In genomic region chr1:65012726-65013125, GRCm38 (mm10) we compare ENCODE assay signal across 51 mouse cellular contexts. TPM values are rescaled to one million over a fixed set of nuclear protein-coding genes. Genes with fewer than 3 reads are reported as not detected.
"Had no signal": no experiment of that assay in that cellular context is flagged by ENCODE, and none has a peak within 500 bp of the region (broad histone marks: within the 10 kb centered on the region; RNA-seq: fewer than 3 reads in every experiment).

No protein-coding gene starts in this region.

- H3K4me1 ChIP-seq: heart, embryonic 10.5 days; heart, embryonic 12.5 days; heart, embryonic 13.5 days; heart, embryonic 15.5 days; hindbrain, embryonic 10.5 days; hindbrain, embryonic 12.5 days; hindbrain, embryonic 13.5 days; hindbrain, embryonic 15.5 days; intestine, embryonic 15.5 days; kidney, embryonic 15.5 days had no signal

- H3K9me3 ChIP-seq: heart, embryonic 10.5 days; heart, embryonic 12.5 days; heart, embryonic 13.5 days; heart, embryonic 15.5 days; hindbrain, embryonic 10.5 days; hindbrain, embryonic 12.5 days; hindbrain, embryonic 13.5 days; hindbrain, embryonic 15.5 days; intestine, embryonic 15.5 days; kidney, embryonic 15.5 days had no signal

- H3K4me3 ChIP-seq: heart, embryonic 10.5 days; heart, embryonic 12.5 days; heart, embryonic 13.5 days; heart, embryonic 15.5 days; hindbrain, embryonic 10.5 days; hindbrain, embryonic 12.5 days; hindbrain, embryonic 13.5 days; hindbrain, embryonic 15.5 days; intestine, embryonic 15.5 days; kidney, embryonic 15.5 days; layer of hippocampus, adult 2 months; left cerebral cortex, adult 2 months had no signal

- H3K9ac ChIP-seq: heart, embryonic 12.5 days; heart, embryonic 13.5 days; heart, embryonic 15.5 days; hindbrain, embryonic 12.5 days; hindbrain, embryonic 13.5 days; hindbrain, embryonic 14.5 days; hindbrain, embryonic 15.5 days; intestine, embryonic 15.5 days; kidney, embryonic 15.5 days had no signal

- DNase-seq: heart, postnatal 10 days; heart, postnatal 14 days; heart, postnatal 36 days; heart, postnatal 4 days; kidney, adult 11 months; kidney, adult 18-20 months; kidney, adult 2 months; kidney, adult 8-10 months; kidney, adult 9 months; kidney, postnatal 10 days; kidney, postnatal 14 days; kidney, postnatal 25 days; kidney, postnatal 36 days; kidney, postnatal 4 days; layer of hippocampus, adult 9-11 months; layer of hippocampus, postnatal 36 days had no signal

- ATAC-seq: hindbrain, embryonic 16.5 days; hindbrain, postnatal 0 days; inflammation-experienced regulatory T-cells, adult 6 months; intestine, embryonic 15.5 days; intestine, postnatal 0 days had no signal

- H3K27ac ChIP-seq: heart, embryonic 10.5 days; heart, embryonic 13.5 days; heart, embryonic 15.5 days; hindbrain, embryonic 10.5 days; hindbrain, embryonic 12.5 days; hindbrain, embryonic 13.5 days; hindbrain, embryonic 14.5 days; hindbrain, embryonic 15.5 days; hindbrain, postnatal 0 days; intestine, embryonic 15.5 days; kidney, embryonic 15.5 days; kidney, postnatal 0 days; layer of hippocampus, adult 2 months; left cerebral cortex, adult 2 months had no signal

- H3K36me3 ChIP-seq: heart, embryonic 10.5 days; heart, embryonic 12.5 days; heart, embryonic 13.5 days; heart, embryonic 15.5 days; hindbrain, embryonic 10.5 days; hindbrain, embryonic 12.5 days; hindbrain, embryonic 13.5 days; hindbrain, embryonic 15.5 days; intestine, embryonic 15.5 days; kidney, embryonic 15.5 days had no signal

- H3K4me2 ChIP-seq: heart, embryonic 11.5 days; heart, embryonic 12.5 days; heart, embryonic 13.5 days; heart, embryonic 15.5 days; hindbrain, embryonic 12.5 days; hindbrain, embryonic 13.5 days; hindbrain, embryonic 14.5 days; hindbrain, embryonic 15.5 days; intestine, embryonic 15.5 days; kidney, embryonic 15.5 days had no signal

- H3K27me3 ChIP-seq: heart, embryonic 12.5 days; heart, embryonic 13.5 days; heart, embryonic 15.5 days; hindbrain, embryonic 12.5 days; hindbrain, embryonic 13.5 days; hindbrain, embryonic 15.5 days; intestine, embryonic 15.5 days; kidney, embryonic 15.5 days had no signal

RNA-seq across cellular contexts. Expression of gene Akr1cl, which starts 19.8 kb away (rescaled TPM):
- total RNA-seq: heart, postnatal 36 days; hematopoietic stem cell, adult 5-6 weeks; hindbrain, postnatal 0 days; layer of hippocampus, adult 18-20 months; layer of hippocampus, adult 2 months; layer of hippocampus, postnatal 10 days; layer of hippocampus, postnatal 14 days; layer of hippocampus, postnatal 25 days; layer of hippocampus, postnatal 36 days; left cerebral cortex, adult 18-20 months; left cerebral cortex, adult 2 months had no signal
- polyA plus RNA-seq: hindbrain, embryonic 13.5 days; hindbrain, embryonic 14.5 days; hindbrain, embryonic 16.5 days; kidney, embryonic 14.5 days had no signal

RNA-seq across cellular contexts. Expression of gene Cryge, which starts 38.2 kb away (rescaled TPM):
- total RNA-seq: heart, postnatal 10 days; heart, postnatal 14 days; heart, postnatal 36 days; heart, postnatal 4 days; hematopoietic stem cell, adult 5-6 weeks; hindbrain, postnatal 0 days; layer of hippocampus, adult 18-20 months; layer of hippocampus, adult 2 months; layer of hippocampus, adult 8-10 months; layer of hippocampus, postnatal 10 days; layer of hippocampus, postnatal 14 days; layer of hippocampus, postnatal 25 days; layer of hippocampus, postnatal 36 days; left cerebral cortex, adult 18-20 months; left cerebral cortex, adult 2 months; left cerebral cortex, adult 8-10 months had no signal
- polyA plus RNA-seq: heart, embryonic 10.5 days; heart, embryonic 11.5 days; heart, embryonic 12.5 days; heart, embryonic 13.5 days; heart, embryonic 14.5 days; heart, embryonic 15.5 days; heart, embryonic 16.5 days; heart, postnatal 0 days; hindbrain, embryonic 11.5 days; hindbrain, embryonic 12.5 days; hindbrain, embryonic 13.5 days; hindbrain, embryonic 14.5 days; hindbrain, embryonic 15.5 days; hindbrain, embryonic 16.5 days; hindbrain, postnatal 0 days; inflammation-experienced regulatory T-cells, adult 6 months; intestine, embryonic 14.5 days; intestine, embryonic 15.5 days; intestine, postnatal 0 days; kidney, adult 2 months; kidney, embryonic 14.5 days; kidney, embryonic 15.5 days; kidney, embryonic 16.5 days; large intestine, adult 2 months had no signal

RNA-seq across cellular contexts. Expression of gene Crygd, which starts 50.5 kb away (rescaled TPM):
- total RNA-seq: heart, postnatal 10 days; heart, postnatal 14 days; heart, postnatal 36 days; heart, postnatal 4 days; hematopoietic stem cell, adult 5-6 weeks; hindbrain, postnatal 0 days; layer of hippocampus, adult 18-20 months; layer of hippocampus, adult 2 months; layer of hippocampus, adult 8-10 months; layer of hippocampus, postnatal 10 days; layer of hippocampus, postnatal 14 days; layer of hippocampus, postnatal 25 days; layer of hippocampus, postnatal 36 days; left cerebral cortex, adult 18-20 months; left cerebral cortex, adult 2 months; left cerebral cortex, adult 8-10 months had no signal
- polyA plus RNA-seq: heart, embryonic 10.5 days; heart, embryonic 11.5 days; heart, embryonic 12.5 days; heart, embryonic 13.5 days; heart, embryonic 14.5 days; heart, embryonic 15.5 days; heart, embryonic 16.5 days; heart, postnatal 0 days; hindbrain, embryonic 10.5 days; hindbrain, embryonic 11.5 days; hindbrain, embryonic 12.5 days; hindbrain, embryonic 13.5 days; hindbrain, embryonic 14.5 days; hindbrain, embryonic 16.5 days; hindbrain, postnatal 0 days; inflammation-experienced regulatory T-cells, adult 6 months; intestine, embryonic 14.5 days; intestine, embryonic 15.5 days; intestine, postnatal 0 days; kidney, adult 2 months; kidney, embryonic 14.5 days; kidney, embryonic 15.5 days; kidney, embryonic 16.5 days; kidney, postnatal 0 days; large intestine, adult 2 months had no signal
